In the genomic region with DNA sequence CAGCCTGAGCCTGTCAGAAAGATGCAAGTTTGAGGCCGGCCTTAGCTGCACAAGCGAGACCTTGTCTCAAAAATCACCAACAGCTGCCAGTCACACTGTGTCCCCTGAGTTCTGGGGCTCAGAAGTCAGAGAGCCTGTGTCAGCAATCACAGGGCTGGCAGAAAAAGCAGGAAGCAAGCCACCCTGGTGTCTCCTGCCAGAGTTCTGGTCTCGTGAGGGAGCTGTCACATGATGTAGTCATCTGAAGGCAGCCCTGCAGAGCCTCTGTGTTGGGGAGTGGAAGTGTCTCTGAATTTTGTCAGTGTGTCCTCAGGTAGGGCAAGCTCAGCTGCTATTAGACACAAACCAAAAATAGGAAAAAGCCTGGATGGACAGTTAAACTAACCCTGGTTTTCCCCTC, we compare ENCODE assay signal across 12 mouse cellular contexts. TPM values are rescaled to one million over a fixed set of nuclear protein-coding genes. Genes with fewer than 3 reads are reported as not detected.
DNase-seq lines count a peak whose midpoint lies in the region; ATAC-seq and TF ChIP-seq lines count a peak whose summit lies in the region.
"Had no signal": no experiment of that assay in that cellular context is flagged by ENCODE, and none has a peak within 500 bp of the region (broad histone marks: within the 10 kb centered on the region; RNA-seq: fewer than 3 reads in every experiment).

No protein-coding gene starts in this region.

- H3K27me3 ChIP-seq in intestine, postnatal 0 days (replicated peaks; ENCODE audit: control insufficient read depth, insufficient read depth, low read length), result no peaks in the 10 kb centered on the region
- no peaks in the 10 kb centered on the region for H3K27me3 ChIP-seq in intestine, embryonic 16.5 days (replicated peaks; ENCODE audit: control insufficient read depth, insufficient read depth, low read length)
- H3K27me3 ChIP-seq in midbrain, postnatal 0 days (ENCODE audit: insufficient read depth, low read length), result no peaks in the 10 kb centered on the region
- H3K27me3 ChIP-seq: liver, embryonic 12.5 days; megakaryocyte, embryonic 14.5 days had no signal

- H3K4me3 ChIP-seq in intestine, postnatal 0 days (ENCODE audit: low read depth, low read length), result no peak overlapping the region
- H3K4me3 ChIP-seq in intestine, embryonic 16.5 days (ENCODE audit: low read length), result no peak overlapping the region
- no peak overlapping the region for H3K4me3 ChIP-seq in midbrain, postnatal 0 days (ENCODE audit: low read depth, low read length)
- H3K4me3 ChIP-seq: layer of hippocampus, adult 2 months; liver, embryonic 12.5 days; megakaryocyte, embryonic 14.5 days had no signal

- no peak for TF ChIP-seq CTCF in intestine, postnatal 0 days (IDR thresholded peaks at IDR 0.05; ENCODE audit: low read depth)
- TF ChIP-seq CTCF in midbrain, postnatal 0 days (IDR thresholded peaks at IDR 0.05), result no peak

- H3K36me3 ChIP-seq in intestine, postnatal 0 days (ENCODE audit: control insufficient read depth, insufficient read depth), result peaks cover 61% of the 10 kb centered on the region
- peaks cover under 1% of the 10 kb centered on the region; the same call in 1 of the 2 replicates for H3K36me3 ChIP-seq in intestine, embryonic 16.5 days (ENCODE audit: control insufficient read depth, insufficient read depth, low read length)
- peaks cover 57% of the 10 kb centered on the region for H3K36me3 ChIP-seq in midbrain, postnatal 0 days (ENCODE audit: insufficient read depth, low read length)

- 69% methylated on average over 3 of the region's 3 CpGs for WGBS in intestine, postnatal 0 days
- 76% methylated on average over 3 of the region's 3 CpGs for WGBS in intestine, embryonic 16.5 days
- WGBS in midbrain, postnatal 0 days, result 72% methylated on average over 3 of the region's 3 CpGs

- ATAC-seq in intestine, postnatal 0 days, result 0 out of 2 replicates have a peak, but pooled peaks have one; percentile 28
- no peak for ATAC-seq in intestine, embryonic 16.5 days
- no peak for ATAC-seq in midbrain, postnatal 0 days (ENCODE audit: low FRiP score)
- ATAC-seq: liver, embryonic 12.5 days had no signal

- no peak overlapping the region for H3K27ac ChIP-seq in intestine, postnatal 0 days (ENCODE audit: low read depth, low read length)
- H3K27ac ChIP-seq in intestine, embryonic 16.5 days (ENCODE audit: low read length), result no peak overlapping the region
- H3K27ac ChIP-seq in midbrain, postnatal 0 days (ENCODE audit: low read depth, low read length), result no peak overlapping the region
- H3K27ac ChIP-seq: layer of hippocampus, adult 2 months; liver, embryonic 12.5 days had no signal

- H3K4me2 ChIP-seq in intestine, postnatal 0 days (replicated peaks; ENCODE audit: low read depth), result no peak overlapping the region
- H3K4me2 ChIP-seq in intestine, embryonic 16.5 days (ENCODE audit: low read depth, low read length), result no peak overlapping the region
- H3K4me2 ChIP-seq in midbrain, postnatal 0 days (ENCODE audit: low read depth, low read length, poor library complexity, severe bottlenecking), result no peak overlapping the region
- H3K4me2 ChIP-seq: liver, embryonic 12.5 days had no signal

- H3K9ac ChIP-seq in intestine, postnatal 0 days (ENCODE audit: low read depth, low read length), result no peak overlapping the region
- H3K9ac ChIP-seq in intestine, embryonic 16.5 days (ENCODE audit: low read depth, low read length), result no peak overlapping the region
- H3K9ac ChIP-seq in midbrain, postnatal 0 days (replicated peaks; ENCODE audit: low read length, poor library complexity, severe bottlenecking), result no peak overlapping the region
- H3K9ac ChIP-seq: liver, embryonic 12.5 days had no signal

- H3K9me3 ChIP-seq in intestine, postnatal 0 days (ENCODE audit: control insufficient read depth), result no peaks in the 10 kb centered on the region
- H3K9me3 ChIP-seq in intestine, embryonic 16.5 days (ENCODE audit: control insufficient read depth, low read length), result no peaks in the 10 kb centered on the region
- no peaks in the 10 kb centered on the region for H3K9me3 ChIP-seq in midbrain, postnatal 0 days (ENCODE audit: low read length)
- H3K9me3 ChIP-seq: liver, embryonic 12.5 days; megakaryocyte, embryonic 14.5 days had no signal

- intact Hi-C loops in heart, postnatal 10 days (cut with DNase I), result no loop called here
- intact Hi-C loops in left cerebral cortex, postnatal 36 days (cut with DNase I), result no loop called here

- no peaks in the 10 kb centered on the region for H3K4me1 ChIP-seq in intestine, postnatal 0 days (replicated peaks; ENCODE audit: control insufficient read depth, insufficient read depth, low read length)
- H3K4me1 ChIP-seq in intestine, embryonic 16.5 days (ENCODE audit: control insufficient read depth, insufficient read depth, low read length), result no peaks in the 10 kb centered on the region
- H3K4me1 ChIP-seq in midbrain, postnatal 0 days (ENCODE audit: insufficient read depth, low read length), result no peaks in the 10 kb centered on the region

- DNase-seq in 416B (ENCODE audit: low read depth), result peak; percentile 51
- peak; percentile 42 for DNase-seq in gastrocnemius, postnatal 10 days
- DNase-seq in heart, postnatal 10 days, result peak; percentile 83 to 90
- no peak for DNase-seq in left cerebral cortex, postnatal 36 days (ENCODE audit: low spot score in 2 of 2)
- DNase-seq in midbrain, postnatal 0 days (ENCODE audit: low spot score), result no peak
- no peak for DNase-seq in cerebellum, postnatal 10 days
- DNase-seq: cerebellum, postnatal 25 days had no signal

RNA-seq across cellular contexts. Expression of a gene that starts 15.2 kb away (rescaled TPM):
- polyA plus RNA-seq in intestine, postnatal 0 days (2015; fragmentation: Nextera tagmentation; extraction: Ambion mirVana), result 354 and 366 TPM in 2 replicates
- polyA plus RNA-seq in intestine, embryonic 16.5 days (2015; fragmentation: Nextera tagmentation; extraction: Ambion mirVana), result 389 and 590 TPM in 2 replicates
- total RNA-seq in gastrocnemius, postnatal 10 days (2021), result 100 to 1,000 TPM; 123 to 146 TPM
- 100 to 1,000 TPM; 196 to 197 TPM for total RNA-seq in heart, postnatal 10 days (2021)
- 100 to 1,000 TPM; 137 to 155 TPM for total RNA-seq in left cerebral cortex, postnatal 36 days (2021)
- 196 and 259 TPM in 2 replicates for total RNA-seq in midbrain, postnatal 0 days (2014; rRNA removed)
- polyA plus RNA-seq in midbrain, postnatal 0 days (2015; fragmentation: Nextera tagmentation; extraction: Ambion mirVana), result 460 and 484 TPM in 2 replicates

RNA-seq across cellular contexts. Expression of a gene that starts 15.9 kb away (rescaled TPM):
- 100 and 109 TPM in 2 replicates for polyA plus RNA-seq in intestine, postnatal 0 days (2015; fragmentation: Nextera tagmentation; extraction: Ambion mirVana)
- 47.3 and 66.2 TPM in 2 replicates for polyA plus RNA-seq in intestine, embryonic 16.5 days (2015; fragmentation: Nextera tagmentation; extraction: Ambion mirVana)
- total RNA-seq in gastrocnemius, postnatal 10 days (2021), result 10 to 100 TPM; 29.9 to 31.3 TPM
- total RNA-seq in heart, postnatal 10 days (2021), result 10 to 100 TPM; 41.7 to 43.6 TPM
- total RNA-seq in left cerebral cortex, postnatal 36 days (2021), result 10 to 100 TPM; 33.2 to 41.6 TPM
- total RNA-seq in midbrain, postnatal 0 days (2014; rRNA removed), result 36.0 and 57.0 TPM in 2 replicates
- polyA plus RNA-seq in midbrain, postnatal 0 days (2015; fragmentation: Nextera tagmentation; extraction: Ambion mirVana), result 54.8 and 64.1 TPM in 2 replicates

RNA-seq across cellular contexts. Expression of a gene that starts 24.9 kb away (rescaled TPM):
- 44.4 and 44.7 TPM in 2 replicates for polyA plus RNA-seq in intestine, postnatal 0 days (2015; fragmentation: Nextera tagmentation; extraction: Ambion mirVana)
- polyA plus RNA-seq in intestine, embryonic 16.5 days (2015; fragmentation: Nextera tagmentation; extraction: Ambion mirVana), result 86.7 and 91.2 TPM in 2 replicates
- 10 to 100 TPM; 23.9 to 26.4 TPM for total RNA-seq in gastrocnemius, postnatal 10 days (2021)
- 10 to 100 TPM; 33.3 to 37.8 TPM for total RNA-seq in heart, postnatal 10 days (2021)
- total RNA-seq in left cerebral cortex, postnatal 36 days (2021), result 10 to 100 TPM; 28.4 to 29.1 TPM
- total RNA-seq in midbrain, postnatal 0 days (2014; rRNA removed), result 38.1 and 43.6 TPM in 2 replicates
- polyA plus RNA-seq in midbrain, postnatal 0 days (2015; fragmentation: Nextera tagmentation; extraction: Ambion mirVana), result 48.8 and 49.8 TPM in 2 replicates

RNA-seq across cellular contexts. Expression of a gene that starts 25.1 kb away (rescaled TPM):
- 34.1 and 37.1 TPM in 2 replicates for polyA plus RNA-seq in intestine, postnatal 0 days (2015; fragmentation: Nextera tagmentation; extraction: Ambion mirVana)
- polyA plus RNA-seq in intestine, embryonic 16.5 days (2015; fragmentation: Nextera tagmentation; extraction: Ambion mirVana), result 58.4 and 65.8 TPM in 2 replicates
- total RNA-seq in gastrocnemius, postnatal 10 days (2021), result 10 to 100 TPM; 28.4 to 32.5 TPM
- total RNA-seq in heart, postnatal 10 days (2021), result 10 to 100 TPM; 32.0 to 35.1 TPM
- 10 to 100 TPM; 24.4 to 29.5 TPM for total RNA-seq in left cerebral cortex, postnatal 36 days (2021)
- 28.9 and 32.2 TPM in 2 replicates for total RNA-seq in midbrain, postnatal 0 days (2014; rRNA removed)
- 47.4 and 48.4 TPM in 2 replicates for polyA plus RNA-seq in midbrain, postnatal 0 days (2015; fragmentation: Nextera tagmentation; extraction: Ambion mirVana)

RNA-seq across cellular contexts. Expression of a gene that starts 40.3 kb away (rescaled TPM):
- polyA plus RNA-seq in intestine, postnatal 0 days (2015; fragmentation: Nextera tagmentation; extraction: Ambion mirVana), result 33.6 and 39.4 TPM in 2 replicates
- polyA plus RNA-seq in intestine, embryonic 16.5 days (2015; fragmentation: Nextera tagmentation; extraction: Ambion mirVana), result 20.6 and 20.8 TPM in 2 replicates
- total RNA-seq in gastrocnemius, postnatal 10 days (2021), result 10 to 100 TPM; 39.7 to 50.1 TPM
- 10 to 100 TPM; 43.3 to 48.7 TPM for total RNA-seq in heart, postnatal 10 days (2021)
- total RNA-seq in left cerebral cortex, postnatal 36 days (2021), result 10 to 100 TPM; 15.4 to 18.3 TPM
- 23.3 and 39.1 TPM in 2 replicates for total RNA-seq in midbrain, postnatal 0 days (2014; rRNA removed)
- polyA plus RNA-seq in midbrain, postnatal 0 days (2015; fragmentation: Nextera tagmentation; extraction: Ambion mirVana), result 29.3 and 32.1 TPM in 2 replicates

Comparison
In these comparisons a context has a peak if more than half of its experiments do, and no peak if none do; other contexts are left out.
1. DNase-seq: peak in 416B (single experiment), gastrocnemius, postnatal 10 days (single experiment) and heart, postnatal 10 days (2 of 2); none in left cerebral cortex, postnatal 36 days (0 of 2), midbrain, postnatal 0 days (single experiment) and cerebellum, postnatal 10 days (0 of 2).